Mouse (Mus musculus): ENCODE data around the gene Pkmyt1. TPM values are rescaled to one million over a fixed set of nuclear protein-coding genes. Genes with fewer than 3 reads are reported as not detected.

Pkmyt1 gene
- polyA plus RNA-seq, 1 experiment from 2014 or later, result 29.5 TPM

- Histone ChIP-seq H3K9me3 (replicated peaks; ENCODE audit: control insufficient read depth, low read length) (no peaks in the 10 kb centered on the region), H3K27me3 (ENCODE audit: control insufficient read depth, insufficient read depth, low read length) (peaks cover 66% of the 10 kb centered on the region), H3K36me3 (replicated peaks; ENCODE audit: control insufficient read depth, insufficient read depth, low read depth, low read length) (no peaks in the 10 kb centered on the region), H3K4me3 (ENCODE audit: low read depth, low read length) (peak overlapping the region; percentile 58), H3K4me1 (ENCODE audit: control insufficient read depth, insufficient read depth, low read length) (peaks cover 10% of the 10 kb centered on the region), H3K4me2 (ENCODE audit: low read depth, low read length) (peak overlapping the region; percentile 97), H3K27ac (replicated peaks; ENCODE audit: low read depth, low read length) (peak overlapping the region; percentile 56; the same call in 1 of the 2 replicates), H3K9ac (replicated peaks; ENCODE audit: low read length) (peak overlapping the region; percentile 57)
- under 1% methylated on average over 46 of the region's 46 CpGs for WGBS
- ATAC-seq (replicated peaks; ENCODE audit: insufficient number of reproducible peaks, low FRiP score, low TSS enrichment, low read depth), result peak; percentile 53
- DNase-seq (ENCODE audit: low spot score), result peak; percentile 89
Measured at GRCm38 (mm10) chr17:23740136-23740584, 14.0 kb downstream of the Pkmyt1 start.

- H3K4me1 ChIP-seq (ENCODE audit: control insufficient read depth, insufficient read depth, low read length), result peaks cover 10% of the 10 kb centered on the region
- peak within 1 kb of the TSS; percentile 97 for H3K4me2 ChIP-seq (ENCODE audit: low read depth, low read length)
- H3K9ac ChIP-seq (replicated peaks; ENCODE audit: low read length), result peak within 1 kb of the TSS; percentile 57
- DNase-seq (ENCODE audit: low spot score) (no peak), ATAC-seq (replicated peaks; ENCODE audit: insufficient number of reproducible peaks, low FRiP score, low TSS enrichment, low read depth) (peak; percentile 4; the same call in 1 of the 2 replicates)
- H3K9me3 ChIP-seq (replicated peaks; ENCODE audit: control insufficient read depth, low read length), result no peaks in the 10 kb centered on the region
- WGBS, result 10% methylated on average over 13 of the region's 13 CpGs
- H3K27ac ChIP-seq (replicated peaks; ENCODE audit: low read depth, low read length), result peak within 1 kb of the TSS; percentile 56; the same call in 1 of the 2 replicates
- H3K36me3 ChIP-seq (replicated peaks; ENCODE audit: control insufficient read depth, insufficient read depth, low read depth, low read length), result no peaks in the 10 kb centered on the region
- H3K27me3 ChIP-seq (ENCODE audit: control insufficient read depth, insufficient read depth, low read length), result peaks cover 71% of the 10 kb centered on the region
- H3K4me3 ChIP-seq (ENCODE audit: low read depth, low read length), result peak within 1 kb of the TSS; percentile 58
Measured at GRCm38 (mm10) chr17:23740598-23741021, 14.5 kb downstream of the Pkmyt1 start, which contains the start of gene Paqr4. Gene Paqr4, minus strand, starts transcription at chr17:23740867.

DNA sequence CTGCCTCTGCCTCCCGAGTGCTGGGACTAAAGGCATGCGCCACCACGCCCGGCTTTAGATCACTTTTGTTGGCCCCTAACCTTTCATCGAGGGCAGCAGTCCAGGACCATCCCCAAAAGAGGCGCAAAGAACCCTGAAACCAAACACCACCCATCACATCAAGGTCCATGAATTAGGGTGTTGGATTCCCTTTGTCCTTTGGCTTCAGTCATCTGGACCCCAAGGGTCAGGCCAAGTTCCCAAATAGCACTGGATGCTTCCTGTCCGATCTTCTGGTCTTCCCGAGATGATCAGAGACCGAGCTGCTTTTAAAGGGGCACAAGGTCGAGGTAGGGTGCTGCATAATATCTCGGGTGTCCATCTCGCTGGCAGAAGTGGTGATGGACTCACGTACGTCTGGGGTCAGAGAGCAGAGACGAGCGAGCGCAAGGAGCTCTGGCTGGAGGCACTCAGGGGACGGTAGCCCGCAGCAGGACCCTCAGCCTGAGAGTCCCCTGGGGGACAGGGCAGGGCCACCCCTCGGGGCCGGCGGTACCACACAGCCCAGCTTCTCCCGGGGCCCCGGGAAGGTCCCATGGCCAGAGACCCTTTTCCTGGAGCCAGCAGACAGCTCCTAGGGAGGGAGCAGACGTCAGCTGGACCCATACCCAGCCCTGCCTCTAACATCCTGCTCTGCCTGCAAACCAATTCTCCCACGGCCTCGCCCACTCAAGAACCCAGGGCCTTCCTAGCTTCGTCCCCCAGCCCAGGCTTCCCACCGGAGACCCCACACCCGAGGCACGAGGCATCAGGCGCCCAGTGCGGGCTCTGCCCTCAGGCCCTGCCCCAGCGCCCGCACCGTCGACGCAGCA, 15.4 kb downstream of the Pkmyt1 start:
- DNase-seq (ENCODE audit: low spot score) (no peak), ATAC-seq (replicated peaks; ENCODE audit: insufficient number of reproducible peaks, low FRiP score, low TSS enrichment, low read depth) (no peak)
- no peaks in the 10 kb centered on the region for H3K9me3 ChIP-seq (replicated peaks; ENCODE audit: control insufficient read depth, low read length)
- peaks cover 79% of the 10 kb centered on the region for H3K27me3 ChIP-seq (ENCODE audit: control insufficient read depth, insufficient read depth, low read length)
- no peak overlapping the region for H3K27ac ChIP-seq (replicated peaks; ENCODE audit: low read depth, low read length)
- H3K4me3 ChIP-seq (ENCODE audit: low read depth, low read length), result no peak overlapping the region
- H3K9ac ChIP-seq (replicated peaks; ENCODE audit: low read length), result no peak overlapping the region
- H3K4me2 ChIP-seq (ENCODE audit: low read depth, low read length), result no peak overlapping the region; the same call in 1 of the 2 replicates
- 43% methylated on average over 38 of the region's 38 CpGs for WGBS
- H3K36me3 ChIP-seq (replicated peaks; ENCODE audit: control insufficient read depth, insufficient read depth, low read depth, low read length), result no peaks in the 10 kb centered on the region
- peaks cover 14% of the 10 kb centered on the region for H3K4me1 ChIP-seq (ENCODE audit: control insufficient read depth, insufficient read depth, low read length)

- 7% methylated on average over 44 of the region's 44 CpGs for WGBS
- no peak overlapping the region for H3K27ac ChIP-seq (replicated peaks; ENCODE audit: low read depth, low read length)
- DNase-seq (ENCODE audit: low spot score) (peak; percentile 19), ATAC-seq (replicated peaks; ENCODE audit: insufficient number of reproducible peaks, low FRiP score, low TSS enrichment, low read depth) (no peak)
- no peak overlapping the region for H3K4me3 ChIP-seq (ENCODE audit: low read depth, low read length)
- H3K4me1 ChIP-seq (ENCODE audit: control insufficient read depth, insufficient read depth, low read length), result peaks cover 14% of the 10 kb centered on the region
- peak overlapping the region; percentile 0; the same call in 1 of the 2 replicates for H3K4me2 ChIP-seq (ENCODE audit: low read depth, low read length)
- peaks cover 84% of the 10 kb centered on the region for H3K27me3 ChIP-seq (ENCODE audit: control insufficient read depth, insufficient read depth, low read length)
- no peak overlapping the region for H3K9ac ChIP-seq (replicated peaks; ENCODE audit: low read length)
- no peaks in the 10 kb centered on the region for H3K9me3 ChIP-seq (replicated peaks; ENCODE audit: control insufficient read depth, low read length)
- H3K36me3 ChIP-seq (replicated peaks; ENCODE audit: control insufficient read depth, insufficient read depth, low read depth, low read length), result no peaks in the 10 kb centered on the region
Measured at GRCm38 (mm10) chr17:23742210-23742793, 16.2 kb downstream of the Pkmyt1 start.

- Histone ChIP-seq H3K4me3 (ENCODE audit: low read depth, low read length) (no peak overlapping the region), H3K27me3 (ENCODE audit: control insufficient read depth, insufficient read depth, low read length) (peaks cover 85% of the 10 kb centered on the region), H3K4me1 (ENCODE audit: control insufficient read depth, insufficient read depth, low read length) (peaks cover 14% of the 10 kb centered on the region), H3K4me2 (ENCODE audit: low read depth, low read length) (no peak overlapping the region), H3K27ac (replicated peaks; ENCODE audit: low read depth, low read length) (no peak overlapping the region), H3K36me3 (replicated peaks; ENCODE audit: control insufficient read depth, insufficient read depth, low read depth, low read length) (no peaks in the 10 kb centered on the region), H3K9me3 (replicated peaks; ENCODE audit: control insufficient read depth, low read length) (no peaks in the 10 kb centered on the region), H3K9ac (replicated peaks; ENCODE audit: low read length) (no peak overlapping the region)
- WGBS, result 66% methylated on average over 12 of the region's 12 CpGs
- no peak for DNase-seq (ENCODE audit: low spot score)
- no peak for ATAC-seq (replicated peaks; ENCODE audit: insufficient number of reproducible peaks, low FRiP score, low TSS enrichment, low read depth)
Measured at GRCm38 (mm10) chr17:23742941-23743340, 16.8 kb downstream of the Pkmyt1 start.

- H3K4me2 ChIP-seq (ENCODE audit: low read depth, low read length), result no peak overlapping the region
- H3K4me1 ChIP-seq (ENCODE audit: control insufficient read depth, insufficient read depth, low read length), result peaks cover 14% of the 10 kb centered on the region
- WGBS, result 19% methylated on average over 8 of the region's 8 CpGs
- H3K36me3 ChIP-seq (replicated peaks; ENCODE audit: control insufficient read depth, insufficient read depth, low read depth, low read length), result no peaks in the 10 kb centered on the region
- no peak overlapping the region for H3K9ac ChIP-seq (replicated peaks; ENCODE audit: low read length)
- no peaks in the 10 kb centered on the region for H3K9me3 ChIP-seq (replicated peaks; ENCODE audit: control insufficient read depth, low read length)
- H3K4me3 ChIP-seq (ENCODE audit: low read depth, low read length), result no peak overlapping the region
- H3K27me3 ChIP-seq (ENCODE audit: control insufficient read depth, insufficient read depth, low read length), result peaks cover 79% of the 10 kb centered on the region
- ATAC-seq (replicated peaks; ENCODE audit: insufficient number of reproducible peaks, low FRiP score, low TSS enrichment, low read depth), result no peak
- H3K27ac ChIP-seq (replicated peaks; ENCODE audit: low read depth, low read length), result no peak overlapping the region
- DNase-seq (ENCODE audit: low spot score), result peak; percentile 40
Measured at GRCm38 (mm10) chr17:23744076-23744475, 17.9 kb downstream of the Pkmyt1 start.

DNA sequence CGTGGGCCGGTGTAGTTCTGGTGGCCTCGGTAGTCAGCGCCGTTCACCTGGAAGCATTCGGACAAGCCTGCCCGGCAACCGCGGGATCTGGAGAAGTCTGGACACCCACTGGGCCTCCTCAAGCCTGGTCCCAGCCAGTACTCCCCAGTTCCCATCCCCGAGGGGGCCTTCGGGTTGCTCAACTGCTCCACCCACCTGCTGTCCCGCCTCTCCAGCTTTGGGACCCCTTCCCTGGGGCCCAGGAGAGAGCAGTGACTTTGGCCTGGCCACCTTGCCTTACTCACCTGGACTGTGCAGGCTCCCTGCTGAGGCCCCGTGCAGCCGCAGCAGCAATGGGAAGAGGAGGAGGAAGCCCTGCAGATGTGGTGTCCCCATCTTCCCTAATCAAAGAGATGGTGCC, 18.5 kb downstream of the Pkmyt1 start:
- Histone ChIP-seq H3K27ac (replicated peaks; ENCODE audit: low read depth, low read length) (no peak overlapping the region), H3K27me3 (ENCODE audit: control insufficient read depth, insufficient read depth, low read length) (peaks cover 73% of the 10 kb centered on the region), H3K4me2 (ENCODE audit: low read depth, low read length) (no peak overlapping the region), H3K36me3 (replicated peaks; ENCODE audit: control insufficient read depth, insufficient read depth, low read depth, low read length) (no peaks in the 10 kb centered on the region), H3K9me3 (replicated peaks; ENCODE audit: control insufficient read depth, low read length) (no peaks in the 10 kb centered on the region), H3K4me3 (ENCODE audit: low read depth, low read length) (peak overlapping the region; percentile 28), H3K4me1 (ENCODE audit: control insufficient read depth, insufficient read depth, low read length) (peaks cover 10% of the 10 kb centered on the region), H3K9ac (replicated peaks; ENCODE audit: low read length) (no peak overlapping the region)
- WGBS, result 4% methylated on average over 14 of the region's 14 CpGs
- ATAC-seq (replicated peaks; ENCODE audit: insufficient number of reproducible peaks, low FRiP score, low TSS enrichment, low read depth), result no peak
- DNase-seq (ENCODE audit: low spot score), result no peak
